Mouse (Mus musculus): ENCODE results near the gene Apip.

DNA sequence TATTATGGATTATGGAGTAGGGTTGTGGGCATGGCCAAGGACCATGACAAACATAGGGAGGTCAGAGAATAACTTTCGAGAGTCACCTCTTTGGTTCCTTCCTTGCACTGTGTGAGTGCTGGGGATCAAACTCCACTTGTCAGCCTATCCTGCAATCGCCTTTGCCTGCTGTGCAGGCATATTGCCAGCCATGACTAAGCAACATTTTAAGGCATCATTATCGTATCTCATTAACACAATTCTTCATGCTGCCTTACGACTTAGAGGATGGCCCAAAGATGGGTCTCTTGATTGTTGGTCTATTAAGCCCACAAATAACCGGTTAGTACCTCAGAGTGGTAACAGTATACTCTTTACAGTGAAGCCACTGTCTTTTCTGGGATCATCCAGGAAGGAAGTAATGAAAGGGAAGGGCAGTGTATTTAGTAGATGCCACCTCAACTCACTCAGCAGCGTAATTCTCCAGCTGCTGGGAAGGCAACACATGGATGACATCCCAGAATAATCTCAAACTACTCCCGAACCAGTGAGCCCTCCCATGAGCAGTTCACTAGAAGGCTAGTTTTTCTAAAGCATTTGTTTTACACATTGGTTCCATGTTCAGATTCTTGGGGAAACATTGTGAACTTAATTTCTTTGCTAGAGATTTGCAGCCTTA is 45.9 kb downstream of the Apip start:
- TF ChIP-seq CTCF (IDR thresholded peaks at IDR 0.05 in 2 of 3, conservative IDR thresholded peaks at IDR 0.05 in 1 of 3; ENCODE audit: control insufficient read depth in 1 of 3, insufficient read depth in 1 of 3, low read depth in 2 of 3, low read length in 3 of 3, poor library complexity in 1 of 3, severe bottlenecking in 1 of 3) (no peak), MAX (IDR thresholded peaks at IDR 0.05; ENCODE audit: low read length) (no peak)

Measured in MEL (cell line).